Mouse (Mus musculus) layer of hippocampus, adult 2 months (tissue): Measurements from ENCODE around the gene Mamdc2. TPM values are rescaled to one million over a fixed set of nuclear protein-coding genes. Genes with fewer than 3 reads are reported as not detected.

ENCODE experiments used
- DNase-seq, 2 experiments: peaks; one replicate each; pipeline ENCODE4 v3.0.0; 2022; ENCODE audit warnings: low spot score in 2 of 2
- H3K27ac ChIP-seq: fragments of 200-600 bp; 2 replicates; pipeline ENCODE4 v1.8.1; 2022
- H3K4me3 ChIP-seq: fragments of 200-600 bp; 2 replicates; pipeline ENCODE4 v1.8.1; 2022; ENCODE audit warnings: mild to moderate bottlenecking
- CTCF ChIP-seq: fragments of 200-600 bp; conservative IDR thresholded peaks from 2 replicates; pipeline ENCODE4 v1.8.1; 2022; ENCODE audit warnings: antibody characterized with exemption, mild to moderate bottlenecking, moderate library complexity
- total RNA-seq, 2 experiments: library from RNA; stranded (reverse); gene quantifications; 2 replicates each; pipeline ENCODE4 v1.2.3; 2021

The Mamdc2 gene
- total RNA-seq, 2 experiments from 2014 or later, result 1.1 to 1.2 TPM

DNA sequence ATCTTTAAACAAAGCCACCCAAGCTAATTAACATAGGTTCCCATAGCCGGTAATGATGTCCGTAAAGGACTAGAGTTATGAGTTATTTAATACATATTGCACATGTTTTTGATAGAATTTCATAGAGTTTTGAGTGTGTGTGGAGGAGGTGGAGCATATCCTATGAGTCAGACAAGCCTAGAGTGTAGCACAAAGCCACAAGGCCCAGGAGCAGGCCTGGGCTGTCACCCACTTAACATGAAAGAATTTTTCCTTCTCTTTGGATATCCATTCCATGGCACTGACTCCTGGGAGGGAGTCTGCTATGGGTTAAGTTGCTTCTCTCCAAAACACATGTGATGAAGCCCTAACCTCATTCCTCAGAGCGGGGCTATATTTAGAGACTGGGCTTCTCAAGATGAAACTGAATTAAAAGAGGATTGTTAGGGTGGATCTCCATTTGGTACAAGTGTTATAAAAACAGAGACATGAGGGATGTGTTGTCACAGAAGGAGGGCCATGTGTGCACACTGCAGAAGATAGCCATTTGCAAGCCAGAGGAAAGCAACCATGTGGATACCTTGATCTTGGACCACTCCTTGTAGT is 121.1 kb downstream of the Mamdc2 start:
- no peak for TF ChIP-seq CTCF
- Histone ChIP-seq H3K27ac (no peak overlapping the region), H3K4me3 (no peak overlapping the region)
- DNase-seq, result no peak

GRCm38 (mm10) chr19:23323107-23323506 is 125.1 kb downstream of the Mamdc2 start:
- H3K4me3 ChIP-seq, result no peak overlapping the region
- TF ChIP-seq CTCF, result no peak
- no peak overlapping the region for H3K27ac ChIP-seq
- DNase-seq, result no peak

- no peak overlapping the region for H3K4me3 ChIP-seq
- TF ChIP-seq CTCF, result no peak
- peak overlapping the region; percentile 33 for H3K27ac ChIP-seq
- no peak for DNase-seq
These were observed 130.3 kb downstream of the Mamdc2 start for GRCm38 (mm10) chr19:23317989-23318358.

DNA sequence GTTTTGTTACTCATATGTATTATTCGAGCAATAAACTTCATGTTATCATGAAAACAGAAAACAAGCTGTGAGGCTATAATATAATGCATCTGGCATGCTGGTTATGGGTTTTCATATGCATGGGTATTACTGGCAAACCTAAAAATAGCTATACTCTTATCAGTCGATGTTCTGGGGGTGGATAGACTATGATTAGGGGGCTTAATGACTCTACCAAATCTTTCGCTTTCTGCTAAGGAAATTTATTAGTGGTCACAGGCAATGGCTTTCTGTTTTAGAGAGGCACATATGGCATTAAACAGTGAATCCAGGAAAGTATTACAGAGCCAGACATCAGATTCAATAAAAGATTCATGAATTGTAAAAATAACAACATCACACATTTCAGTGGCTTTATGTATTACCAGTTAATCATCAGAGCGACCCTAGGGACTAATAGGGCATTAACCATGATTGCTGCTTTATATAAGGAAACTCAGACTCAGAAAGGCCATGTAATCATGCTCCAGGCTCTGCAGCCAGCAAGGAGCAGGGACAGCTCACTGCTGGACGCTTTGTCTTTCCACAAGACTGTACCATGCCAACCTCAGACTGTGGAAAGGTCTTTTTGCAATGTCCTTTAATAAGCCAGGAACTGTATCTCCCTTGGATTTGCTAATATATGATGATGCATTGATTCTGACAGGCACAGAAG is 130.8 kb downstream of the Mamdc2 start:
- no peak for TF ChIP-seq CTCF
- H3K27ac ChIP-seq, result peak overlapping the region; percentile 33
- no peak for DNase-seq
- H3K4me3 ChIP-seq, result no peak overlapping the region

DNA sequence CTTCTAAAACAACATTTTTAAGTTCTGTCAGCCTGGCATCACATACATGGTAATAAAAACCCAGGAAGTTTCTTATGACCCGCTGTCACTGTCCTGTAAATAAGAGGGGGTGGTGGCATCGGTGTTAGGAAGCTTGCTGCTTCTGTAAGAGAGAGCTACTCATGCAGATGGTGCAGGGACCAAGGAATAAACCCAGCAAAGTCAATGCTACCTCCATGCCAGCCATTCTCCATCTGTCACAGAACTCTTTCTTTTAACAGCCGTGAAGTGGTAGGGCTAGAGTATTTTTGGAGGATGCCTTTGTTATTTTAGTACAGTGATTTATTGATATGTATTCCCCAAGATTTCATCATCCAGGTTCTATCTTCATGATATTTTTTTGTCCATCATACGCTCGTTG is 131.4 kb downstream of the Mamdc2 start:
- Histone ChIP-seq H3K4me3 (no peak overlapping the region), H3K27ac (peak overlapping the region; percentile 33)
- no peak for TF ChIP-seq CTCF
- no peak for DNase-seq

- Histone ChIP-seq H3K4me3 (no peak overlapping the region), H3K27ac (no peak overlapping the region)
- no peak for DNase-seq
- TF ChIP-seq CTCF, result peak; percentile 63
These were observed 138.3 kb downstream of the Mamdc2 start for GRCm38 (mm10) chr19:23309979-23310378.

GRCm38 (mm10) chr19:23306671-23307070 is 141.6 kb downstream of the Mamdc2 start:
- H3K4me3 ChIP-seq, result no peak overlapping the region
- no peak for DNase-seq
- TF ChIP-seq CTCF, result no peak
- no peak overlapping the region for H3K27ac ChIP-seq

- no peak for TF ChIP-seq CTCF
- Histone ChIP-seq H3K4me3 (no peak overlapping the region), H3K27ac (peak overlapping the region; percentile 10; the same call in 1 of the 2 replicates)
- peak in 1 of 2 experiments; percentile 9 for DNase-seq
These were observed 148.3 kb downstream of the Mamdc2 start for GRCm38 (mm10) chr19:23299987-23300386.

DNA sequence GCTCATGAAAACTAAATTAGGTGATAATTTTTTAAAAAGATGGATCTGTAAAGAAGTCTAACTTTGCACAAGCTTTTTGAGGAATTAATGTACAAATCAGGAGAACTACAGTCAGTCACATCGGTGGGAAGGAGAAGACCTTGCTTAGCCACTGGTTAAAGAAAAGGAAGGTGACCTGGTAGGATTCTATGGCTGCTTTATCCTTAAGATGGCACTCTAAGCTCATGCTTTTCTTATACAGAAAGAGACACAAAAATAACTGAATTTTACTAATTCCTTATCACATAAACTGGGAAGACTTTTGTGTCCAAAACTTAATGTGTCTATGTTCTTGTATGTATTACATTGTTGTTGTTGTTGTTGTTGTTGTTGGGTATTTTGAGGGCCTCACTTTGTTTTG is 149.3 kb downstream of the Mamdc2 start:
- peak; percentile 73 for TF ChIP-seq CTCF

GRCm38 (mm10) chr19:23297191-23297590 is 151.1 kb downstream of the Mamdc2 start:
- no peak overlapping the region for H3K4me3 ChIP-seq
- H3K27ac ChIP-seq, result no peak overlapping the region
- no peak for DNase-seq
- no peak for TF ChIP-seq CTCF

More for the DNA sequence above, 149.3 kb downstream of the Mamdc2 start:
- H3K27ac ChIP-seq, result no peak overlapping the region
- DNase-seq, result peak in 1 of 2 experiments; percentile 12
- H3K4me3 ChIP-seq, result no peak overlapping the region

GRCm38 (mm10) chr19:23289251-23289650 is 159.0 kb downstream of the Mamdc2 start:
- DNase-seq, result no peak
- TF ChIP-seq CTCF, result no peak
- no peak overlapping the region for H3K4me3 ChIP-seq
- H3K27ac ChIP-seq, result no peak overlapping the region

DNA sequence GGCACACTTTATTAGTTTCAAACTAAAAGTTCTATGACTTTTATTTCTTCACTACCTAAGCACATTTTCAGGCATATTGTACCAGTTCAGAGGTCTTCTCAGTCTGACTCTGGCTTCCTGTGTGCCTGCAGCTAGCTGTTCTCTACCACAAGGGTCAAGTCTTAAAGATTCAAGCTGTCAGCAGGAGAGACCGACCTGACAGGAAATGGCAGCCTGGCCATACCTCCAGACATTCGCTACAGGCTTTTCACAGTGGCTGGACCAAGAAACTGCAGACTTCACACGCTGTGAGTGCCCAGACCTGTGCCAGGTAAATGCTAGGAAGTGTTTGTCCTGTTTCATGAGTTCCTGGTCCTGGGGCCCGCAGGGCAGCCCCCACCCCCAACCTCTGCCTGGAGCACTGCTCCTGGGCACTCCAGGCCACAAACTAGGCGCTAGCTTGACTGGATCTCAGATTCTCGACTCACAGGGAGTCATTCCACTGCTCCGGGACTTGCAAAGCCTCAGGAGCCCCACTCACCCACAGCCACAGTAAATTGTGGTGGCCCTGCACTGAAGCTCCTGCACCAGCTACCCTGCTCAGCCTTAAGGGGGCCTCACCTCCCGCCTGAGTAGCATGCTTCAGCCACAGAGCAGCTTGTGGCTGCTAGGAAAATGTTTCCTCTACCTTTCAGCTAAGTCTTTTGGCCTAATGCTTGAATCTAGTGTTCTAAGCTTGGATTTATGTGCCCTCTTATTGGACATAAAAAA is 166.2 kb downstream of the Mamdc2 start:
- Histone ChIP-seq H3K27ac (no peak overlapping the region), H3K4me3 (no peak overlapping the region)
- no peak for DNase-seq
- TF ChIP-seq CTCF, result no peak

- peak overlapping the region; percentile 40 for H3K4me3 ChIP-seq
- no peak for DNase-seq
- no peak for TF ChIP-seq CTCF
These were observed 174.1 kb downstream of the Mamdc2 start for GRCm38 (mm10) chr19:23274054-23274724.

More at GRCm38 (mm10) chr19:23274054-23274724, 174.1 kb downstream of the Mamdc2 start:
- H3K27ac ChIP-seq, result no peak overlapping the region
